Comparison of ENCODE assay signal across 25 mouse cellular contexts in genomic region chr11:8479858-8480257, GRCm38 (mm10).
"Had no signal": no experiment of that assay in that cellular context is flagged by ENCODE, and none has a peak within 500 bp of the region (broad histone marks: within the 10 kb centered on the region; RNA-seq: fewer than 3 reads in every experiment).

No protein-coding gene starts in this region.

- DNase-seq: left cerebral cortex, postnatal 4 days; liver; liver, embryonic 13.5 days; liver, postnatal 0 days; lung, adult 2 months; lung, embryonic 14.5 days; lung, postnatal 10 days; lung, postnatal 14 days; lung, postnatal 36 days; lung, postnatal 4 days; midbrain, embryonic 14.5 days had no signal

- H3K4me1 ChIP-seq: liver, embryonic 12.5 days; liver, embryonic 13.5 days; liver, embryonic 15.5 days; megakaryocyte, embryonic 14.5 days; midbrain, embryonic 10.5 days; midbrain, embryonic 12.5 days; midbrain, embryonic 15.5 days had no signal

- H3K36me3 ChIP-seq: midbrain, embryonic 12.5 days; midbrain, embryonic 13.5 days; midbrain, embryonic 15.5 days had no signal

- H3K9me3 ChIP-seq: limb, embryonic 12.5 days; limb, embryonic 13.5 days; limb, embryonic 15.5 days; liver, embryonic 12.5 days; liver, embryonic 13.5 days; liver, embryonic 15.5 days; lung, embryonic 15.5 days; megakaryocyte, embryonic 14.5 days; midbrain, embryonic 10.5 days; midbrain, embryonic 12.5 days; midbrain, embryonic 13.5 days; midbrain, embryonic 15.5 days had no signal

- H3K4me3 ChIP-seq: limb, embryonic 12.5 days; limb, embryonic 13.5 days; limb, embryonic 15.5 days; liver, embryonic 12.5 days; liver, embryonic 13.5 days; liver, embryonic 15.5 days; lung, embryonic 15.5 days; megakaryocyte, embryonic 14.5 days; midbrain, embryonic 10.5 days; midbrain, embryonic 12.5 days; midbrain, embryonic 13.5 days; midbrain, embryonic 15.5 days; myocyte had no signal

- H3K27me3 ChIP-seq: limb, embryonic 12.5 days; limb, embryonic 13.5 days; limb, embryonic 15.5 days; liver, embryonic 12.5 days; liver, embryonic 13.5 days; liver, embryonic 15.5 days; lung, embryonic 15.5 days; megakaryocyte, embryonic 14.5 days; midbrain, embryonic 12.5 days; midbrain, embryonic 13.5 days; midbrain, embryonic 15.5 days had no signal

- H3K27ac ChIP-seq: limb, embryonic 12.5 days; limb, embryonic 13.5 days; limb, embryonic 15.5 days; liver, embryonic 12.5 days; liver, embryonic 13.5 days; liver, embryonic 14.5 days; liver, embryonic 15.5 days; lung, embryonic 15.5 days; macrophage; midbrain, embryonic 10.5 days; midbrain, embryonic 12.5 days; midbrain, embryonic 13.5 days; midbrain, embryonic 15.5 days had no signal
